Mouse (Mus musculus) layer of hippocampus, adult 8-10 months (tissue): ENCODE data around the gene Gm43738. TPM values are rescaled to one million over a fixed set of nuclear protein-coding genes. Genes with fewer than 3 reads are reported as not detected.
A peak's percentile ranks its signal among the peaks of the same experiment; 100 is the strongest.
"Not testable (repeated sequence)": the region's sequence is repeated elsewhere in the genome, so short reads cannot be mapped to it uniquely, and the experiment has no call there.

Experiments
- DNase-seq, 2 experiments: peaks; one replicate each; pipeline ENCODE4 v3.0.0; 2022; ENCODE audit warnings: low spot score in 2 of 2
- total RNA-seq, 4 experiments: library from RNA; stranded (reverse); gene quantifications; 2 replicates each; pipeline ENCODE4 v1.2.4; 2022

The Gm43738 gene
- total RNA-seq, 4 experiments from 2014 or later = 0.18 TPM; not detected in 3

GRCm38 (mm10) chr3:89102495-89103290 lies 1.8 kb upstream of the Gm43738 start:
- DNase-seq = no peak

GRCm38 (mm10) chr3:89101812-89102494 lies 1.1 kb upstream of the Gm43738 start, which contains the start of gene Fdps:
Gene Fdps (minus strand): TSS chr3:89101959.
- peak; percentile 97 to 99 for DNase-seq

- DNase-seq = no peak
These were observed 536 bp upstream of the Gm43738 start for GRCm38 (mm10) chr3:89101459-89101811.

GRCm38 (mm10) chr3:89094021-89094420 lies 6.9 kb downstream of the Gm43738 start:
- no peak for DNase-seq

GRCm38 (mm10) chr3:89093175-89093574 lies 7.7 kb downstream of the Gm43738 start, which contains the start of gene Rusc1:
Gene Rusc1 (minus strand): TSS chr3:89093311.
- peak; percentile 93 to 94 for DNase-seq

GRCm38 (mm10) chr3:89092509-89093090 lies 8.3 kb downstream of the Gm43738 start:
- DNase-seq = no peak

GRCm38 (mm10) chr3:89091811-89092508 lies 8.9 kb downstream of the Gm43738 start:
- no peak for DNase-seq

- peak; percentile 69 to 81 for DNase-seq
These were observed 9.9 kb downstream of the Gm43738 start for GRCm38 (mm10) chr3:89090694-89091655.

GRCm38 (mm10) chr3:89089882-89090591 lies 10.9 kb downstream of the Gm43738 start:
- DNase-seq = peak; percentile 83 to 85

GRCm38 (mm10) chr3:89088974-89089373 lies 11.9 kb downstream of the Gm43738 start:
- no peak for DNase-seq

GRCm38 (mm10) chr3:89087338-89088110 lies 13.4 kb downstream of the Gm43738 start:
- DNase-seq = peak in 1 of 2 experiments; percentile 81

GRCm38 (mm10) chr3:89084654-89085190 lies 16.2 kb downstream of the Gm43738 start:
- no peak for DNase-seq

GRCm38 (mm10) chr3:89084133-89084532 lies 16.8 kb downstream of the Gm43738 start:
- no peak for DNase-seq

- DNase-seq = not testable (repeated sequence)
These were observed 18.6 kb downstream of the Gm43738 start for GRCm38 (mm10) chr3:89082287-89082686.

GRCm38 (mm10) chr3:89077383-89077782 lies 23.5 kb downstream of the Gm43738 start:
- DNase-seq = no peak

GRCm38 (mm10) chr3:89067265-89067664 lies 33.6 kb downstream of the Gm43738 start:
- no peak for DNase-seq

GRCm38 (mm10) chr3:89061696-89062095 lies 39.2 kb downstream of the Gm43738 start:
- no peak for DNase-seq

- no peak for DNase-seq
These were observed 42.1 kb downstream of the Gm43738 start for GRCm38 (mm10) chr3:89058783-89059182.

GRCm38 (mm10) chr3:89058361-89058760 lies 42.5 kb downstream of the Gm43738 start:
- no peak for DNase-seq
